Mouse (Mus musculus) hindbrain, postnatal 0 days (tissue): Measurements from ENCODE around the gene Olfr1344. TPM values are rescaled to one million over a fixed set of nuclear protein-coding genes. Genes with fewer than 3 reads are reported as not detected.
A peak's percentile ranks its signal among the peaks of the same experiment; 100 is the strongest.

Experiments used
- ATAC-seq: fragments of 200-750 bp; cut with Nextera tagmentation; 2 replicates; pipeline ENCODE4 v1.8.0; 2017; ENCODE audit warnings: mild to moderate bottlenecking, moderate TSS enrichment, moderate library complexity
- DNase-seq: peaks from one replicate; pipeline ENCODE4 v3.0.0-alpha.2; 2015; ENCODE audit warnings: low spot score
- H3K27ac ChIP-seq: fragments of 300-500 bp; sonication (generic); 2 replicates; pipeline ENCODE4 v1.5.1; 2014; ENCODE audit warnings: mild to moderate bottlenecking
- H3K27me3 ChIP-seq: fragments of 300-500 bp; sonication (generic); 2 replicates; pipeline ENCODE4 v1.6.1; 2014; ENCODE audit warnings: low read length, mixed read lengths; ENCODE audit not compliant: insufficient read depth
- H3K36me3 ChIP-seq: fragments of 300-500 bp; sonication (generic); 2 replicates; pipeline ENCODE4 v1.6.1; 2014; ENCODE audit warnings: low read length, mixed read lengths; ENCODE audit not compliant: insufficient read depth
- H3K4me1 ChIP-seq: fragments of 300-500 bp; sonication (generic); 2 replicates; pipeline ENCODE4 v1.6.1; 2014; ENCODE audit warnings: antibody characterized with exemption, low read length, mixed read lengths; ENCODE audit not compliant: insufficient read depth
- H3K4me2 ChIP-seq: fragments of 300-500 bp; sonication (generic); 2 replicates; pipeline ENCODE4 v1.6.1; 2014; ENCODE audit warnings: low read depth, mild to moderate bottlenecking, low read length, moderate library complexity, mixed read lengths
- H3K4me3 ChIP-seq: fragments of 300-500 bp; sonication (generic); 2 replicates; pipeline ENCODE4 v1.5.1; 2014; ENCODE audit warnings: low read length
- H3K9ac ChIP-seq: fragments of 300-500 bp; sonication (generic); replicated peaks from 2 replicates; pipeline ENCODE4 v1.6.1; 2014; ENCODE audit warnings: mild to moderate bottlenecking, low read length, moderate library complexity, mixed read lengths
- H3K9me3 ChIP-seq: fragments of 300-500 bp; sonication (generic); 2 replicates; pipeline ENCODE4 v1.6.1; 2016; ENCODE audit warnings: low read length, mixed read lengths
- CTCF ChIP-seq: IDR thresholded peaks from 2 replicates; pipeline ENCODE4 v1.5.1; 2016; ENCODE audit warnings: antibody characterized with exemption, control low read depth, low read depth
- WGBS: fragments of 180-500 bp; shearing (Covaris S2); extraction: QIAGEN DNeasy Blood & Tissue Kit; methylation state at CpG from one replicate; pipeline ENCODE4 v1.1.7; 2014; 5-methylcytosine and 5-hydroxymethylcytosine counted together
- polyA plus RNA-seq: library from polyadenylated mRNA; unstranded; fragments of >200 nt; fragmentation: Nextera tagmentation; extraction: Ambion mirVana; gene quantifications from 2 replicates; pipeline ENCODE4 v1.2.1, GENCODE M21; 2015
- total RNA-seq: library from RNA; depleted of rRNA; stranded (reverse); fragments of >200 nt; gene quantifications from 2 replicates; pipeline ENCODE4 v1.2.3, GENCODE M21; 2014; rRNA removed

The Olfr1344 gene
- total RNA-seq (2.4 and 4.8 TPM in 2 replicates), polyA plus RNA-seq (0.23 and 0.32 TPM in 2 replicates)

DNA sequence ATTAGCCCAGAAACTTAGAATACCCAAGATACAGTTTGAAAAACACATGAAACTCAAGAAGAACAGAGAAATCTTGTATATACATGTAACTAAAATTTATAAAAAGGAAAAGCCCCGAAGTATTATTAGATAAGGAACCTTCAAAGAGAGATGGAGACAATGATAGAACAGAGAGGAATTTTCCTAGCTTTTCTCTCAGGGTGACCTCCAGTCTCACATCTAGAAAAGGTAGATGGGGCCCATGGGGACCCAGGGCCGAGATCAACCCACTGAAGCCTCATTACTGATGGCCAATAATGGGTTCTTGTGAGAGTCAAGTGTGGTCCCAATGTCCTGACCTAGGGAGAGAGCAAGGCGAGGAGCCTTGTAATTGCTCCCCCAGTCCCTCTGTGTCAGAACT, at the start of gene Olfr1344:
Gene Olfr1344 (plus strand): TSS at position 301 of the 400 bp plus-strand sequence.
- no peak for TF ChIP-seq CTCF
- DNase-seq (no peak), ATAC-seq (no peak)
- Histone ChIP-seq H3K4me2 (no peak within 1 kb of the TSS), H3K36me3 (no peaks in the 10 kb centered on the region), H3K4me3 (no peak within 1 kb of the TSS), H3K4me1 (no peaks in the 10 kb centered on the region), H3K9ac (no peak within 1 kb of the TSS), H3K27me3 (no peaks in the 10 kb centered on the region), H3K27ac (no peak within 1 kb of the TSS), H3K9me3 (no peaks in the 10 kb centered on the region)
- WGBS = 79% methylated on average over 3 of the region's 3 CpGs

DNA sequence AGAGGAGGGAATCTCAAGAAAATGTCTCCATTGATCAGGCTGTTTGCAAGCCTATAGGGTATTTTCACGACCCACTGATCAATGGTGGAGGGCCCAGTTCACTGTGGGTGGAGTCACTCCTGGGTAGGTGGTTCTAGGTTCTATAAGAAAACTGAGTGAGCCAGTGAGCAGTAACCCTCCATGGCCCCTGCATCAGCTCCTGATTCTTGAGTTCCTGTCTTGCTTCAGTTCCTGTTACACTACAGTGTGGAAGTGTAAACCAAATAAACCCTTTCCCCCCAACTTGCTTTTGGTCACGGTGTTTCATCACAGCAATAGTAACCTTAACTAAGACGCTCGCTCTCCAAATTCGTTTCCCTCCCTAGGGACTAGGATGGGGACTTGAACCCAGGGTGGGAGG, 49.5 kb upstream of the Olfr1344 start:
- no peak for ATAC-seq
- Histone ChIP-seq H3K9me3 (no peaks in the 10 kb centered on the region), H3K9ac (no peak overlapping the region), H3K27me3 (no peaks in the 10 kb centered on the region), H3K27ac (no peak overlapping the region), H3K36me3 (peaks cover 35% of the 10 kb centered on the region), H3K4me1 (peaks cover 4% of the 10 kb centered on the region; the same call in 1 of the 2 replicates), H3K4me3 (no peak overlapping the region), H3K4me2 (no peak overlapping the region)
- no peak for TF ChIP-seq CTCF
- WGBS = 81% methylated on average over 5 of the region's 5 CpGs
- DNase-seq = no peak

DNA sequence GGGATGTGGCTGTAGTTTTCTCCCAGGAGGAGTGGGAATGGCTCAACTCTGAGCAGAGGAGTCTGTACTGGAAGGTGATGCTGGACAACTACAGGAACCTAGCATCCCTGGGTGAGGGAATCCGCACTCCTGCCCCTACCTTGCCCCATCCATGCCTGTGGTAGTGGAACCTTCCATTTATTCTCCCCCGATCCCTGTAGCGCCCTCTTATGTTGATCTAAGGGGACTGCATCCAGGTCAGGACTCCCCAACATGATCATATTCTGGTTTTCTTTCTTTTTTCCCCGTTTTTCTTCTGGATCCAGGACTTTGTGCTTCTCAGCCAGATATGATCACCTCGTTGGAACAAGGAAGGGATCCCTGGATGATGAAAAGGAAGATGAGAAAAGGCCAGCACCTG, 49.0 kb upstream of the Olfr1344 start:
- DNase-seq (no peak), ATAC-seq (no peak)
- Histone ChIP-seq H3K9ac (no peak overlapping the region), H3K36me3 (peaks cover 35% of the 10 kb centered on the region), H3K27me3 (no peaks in the 10 kb centered on the region), H3K4me1 (no peaks in the 10 kb centered on the region), H3K4me2 (no peak overlapping the region), H3K4me3 (no peak overlapping the region), H3K9me3 (no peaks in the 10 kb centered on the region), H3K27ac (no peak overlapping the region)
- WGBS = 72% methylated on average over 5 of the region's 5 CpGs
- TF ChIP-seq CTCF = no peak

GRCm38 (mm10) chr7:6397996-6398975, 40.2 kb upstream of the Olfr1344 start, which contains the start of gene Smim17:
TSS of gene Smim17 (plus strand) at chr7:6398715.
- DNase-seq (peak; percentile 82), ATAC-seq (peak; percentile 93)
- Histone ChIP-seq H3K4me3 (peak within 1 kb of the TSS; percentile 45), H3K4me2 (peak within 1 kb of the TSS; percentile 83), H3K4me1 (no peaks in the 10 kb centered on the region), H3K36me3 (peaks cover 16% of the 10 kb centered on the region), H3K9me3 (no peaks in the 10 kb centered on the region), H3K9ac (peak within 1 kb of the TSS; percentile 51), H3K27ac (peak within 1 kb of the TSS; percentile 77; the same call in 1 of the 2 replicates), H3K27me3 (no peaks in the 10 kb centered on the region)
- TF ChIP-seq CTCF = no peak
- WGBS = 24% methylated on average over 25 of the region's 25 CpGs

- Histone ChIP-seq H3K36me3 (no peaks in the 10 kb centered on the region), H3K9ac (no peak within 1 kb of the TSS), H3K4me2 (no peak within 1 kb of the TSS), H3K27ac (no peak within 1 kb of the TSS), H3K4me1 (no peaks in the 10 kb centered on the region), H3K4me3 (no peak within 1 kb of the TSS), H3K9me3 (no peaks in the 10 kb centered on the region), H3K27me3 (no peaks in the 10 kb centered on the region)
- WGBS = 4% methylated on average over 17 of the region's 17 CpGs
- no peak for TF ChIP-seq CTCF
- ATAC-seq (peak; percentile 80), DNase-seq (peak; percentile 89)
Measured at GRCm38 (mm10) chr7:6410043-6410442, 28.4 kb upstream of the Olfr1344 start, which contains the start of gene Gm20715. TSS of gene Gm20715 (plus strand) at chr7:6410277.

DNA sequence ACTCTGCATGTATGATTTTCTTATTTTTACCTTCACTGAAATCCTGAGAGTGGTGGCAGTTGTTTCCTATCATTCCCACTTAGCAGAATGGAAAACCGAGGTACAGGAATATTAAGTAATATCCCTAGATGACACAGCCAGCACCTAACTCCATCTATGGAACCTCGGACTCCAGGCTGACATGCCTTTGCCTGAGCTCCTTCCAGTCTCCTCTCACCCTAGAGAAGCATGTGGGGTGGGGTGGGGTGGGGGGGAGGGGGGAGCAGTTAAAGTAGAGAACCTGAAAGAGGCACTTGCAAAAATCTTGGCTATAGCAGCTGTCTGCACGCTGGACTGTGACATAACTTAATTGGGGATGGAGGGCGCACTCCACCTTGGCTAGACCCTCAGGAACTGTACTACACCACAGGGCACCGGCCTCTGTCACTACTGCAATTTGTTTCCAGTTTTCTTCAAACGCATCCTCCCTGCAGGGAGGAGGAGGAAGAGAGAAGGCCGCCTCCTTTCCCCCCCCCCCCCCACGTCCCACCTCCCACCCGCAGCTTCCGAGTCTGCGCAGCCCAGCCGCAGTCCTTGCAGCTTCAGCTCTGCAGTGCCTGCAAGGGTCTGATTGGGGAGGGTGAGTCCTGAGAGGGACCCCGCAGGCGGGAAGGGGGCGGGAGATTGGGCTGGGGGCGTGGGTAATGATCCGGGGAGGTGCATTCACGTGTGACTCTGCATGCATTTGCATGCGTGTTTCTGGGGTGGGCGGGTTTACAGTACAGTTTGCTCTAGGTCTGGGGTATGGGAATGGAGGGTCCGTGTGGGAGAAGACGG, 23.7 kb upstream of the Olfr1344 start:
- H3K27me3 ChIP-seq = no peaks in the 10 kb centered on the region
- ATAC-seq (peak; percentile 94), DNase-seq (peak; percentile 76)
- no peaks in the 10 kb centered on the region for H3K36me3 ChIP-seq
- no peaks in the 10 kb centered on the region for H3K4me1 ChIP-seq
- TF ChIP-seq CTCF = no peak
- H3K27ac ChIP-seq = peak overlapping the region; percentile 36; the same call in 1 of the 2 replicates
- H3K9ac ChIP-seq = peak overlapping the region; percentile 48
- H3K4me3 ChIP-seq = peak overlapping the region; percentile 39
- H3K9me3 ChIP-seq = no peaks in the 10 kb centered on the region
- peak overlapping the region; percentile 53 for H3K4me2 ChIP-seq
- WGBS = 9% methylated on average over 18 of the region's 22 CpGs
